Mouse (Mus musculus) heart, postnatal 25 days (tissue): ENCODE measurements around the gene Usp27x. TPM values are rescaled to one million over a fixed set of nuclear protein-coding genes. Genes with fewer than 3 reads are reported as not detected.

Experiments
- DNase-seq: peaks from one replicate; pipeline ENCODE4 v3.0.0; 2022; ENCODE audit warnings: low spot score
- intact Hi-C: fragments of 180-260 bp; cut with DNase I; formaldehyde crosslinking; loops from one replicate; pipeline ENCODE4 v1.15.1; 2025
- total RNA-seq, 2 experiments: library from RNA; stranded (reverse); gene quantifications; 2 replicates each; pipeline ENCODE4 v1.2.3; 2021

The Usp27x gene
- total RNA-seq = under 1 TPM; 0.56 to 0.83 TPM

- peak; percentile 55 for DNase-seq
- intact Hi-C loops = loop anchor here (5.0 kb wide), 2 partner anchors 41 to 54 kb away; no protein-coding TSS in a partner anchor
Measured at GRCm38 (mm10) chrX:7375716-7376480, at the start of gene Usp27x. Gene Usp27x (minus strand): TSS chrX:7375830.

- intact Hi-C loops = loop anchor here (2.0 to 10.0 kb wide), 5 partner anchors 150 to 500 kb away; partner anchors contain the start of genes Foxp3 and Gpkow
- peak; percentile 28 for DNase-seq
Measured at GRCm38 (mm10) chrX:7422691-7423111, 47.1 kb upstream of the Usp27x start.

DNA sequence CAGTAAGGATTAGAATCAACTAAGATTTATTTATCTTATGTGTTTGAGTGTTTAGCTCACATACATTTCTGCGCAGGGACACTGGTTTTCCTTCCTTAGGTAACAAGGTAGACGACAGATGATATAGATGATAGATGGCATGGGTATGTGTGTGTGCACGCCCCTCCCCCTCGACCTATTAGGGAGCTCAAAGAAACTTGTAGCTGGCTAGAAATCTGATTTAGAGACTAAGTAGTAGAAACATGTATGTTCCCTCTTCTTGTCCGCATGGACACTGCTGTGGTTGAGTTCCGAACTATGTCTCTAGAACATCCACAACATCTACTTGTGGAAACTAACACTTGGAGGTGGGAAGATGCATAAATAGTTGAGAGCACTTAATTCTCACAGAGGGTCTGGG lies 46.5 kb upstream of the Usp27x start:
- intact Hi-C loops = loop anchor here (2.0 to 10.0 kb wide), 5 partner anchors 151 to 500 kb away; partner anchors contain the start of genes Foxp3 and Gpkow

GRCm38 (mm10) chrX:7421016-7421415 lies 45.4 kb upstream of the Usp27x start:
- intact Hi-C loops = loop anchor here (2.0 to 10.0 kb wide), 4 partner anchors 100 to 499 kb away; partner anchors contain the start of gene Gpkow
- peak; percentile 37 for DNase-seq

More for the DNA sequence above, 46.5 kb upstream of the Usp27x start:
- DNase-seq = no peak

GRCm38 (mm10) chrX:7416178-7416871 lies 40.7 kb upstream of the Usp27x start:
- intact Hi-C loops = loop anchor here (5.0 kb wide), 1 partner anchor 39 kb away; the partner anchor contains the start of gene Usp27x
- peak; percentile 12 for DNase-seq

DNA sequence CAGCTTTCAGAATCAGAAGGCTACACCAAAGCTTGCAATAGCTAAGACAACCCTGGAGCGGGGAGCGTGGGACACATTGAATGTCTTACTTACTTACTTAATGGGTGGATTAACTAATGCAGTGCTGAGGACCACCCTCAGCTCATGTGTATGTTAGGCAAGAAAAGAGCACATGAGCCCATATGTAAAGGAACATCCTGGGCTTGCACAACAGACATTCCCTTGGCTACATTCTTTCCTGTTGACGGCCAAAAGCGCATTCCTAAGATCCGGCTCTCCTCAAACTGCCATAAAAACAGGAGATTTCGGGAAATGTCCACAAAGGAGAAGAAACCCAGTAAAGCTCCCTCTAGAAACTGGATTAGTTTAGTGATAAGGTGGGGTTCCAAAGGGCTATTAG lies 39.7 kb upstream of the Usp27x start:
- DNase-seq = no peak
- intact Hi-C loops = loop anchor here (5.0 kb wide), 1 partner anchor 38 kb away; the partner anchor contains the start of gene Usp27x

DNA sequence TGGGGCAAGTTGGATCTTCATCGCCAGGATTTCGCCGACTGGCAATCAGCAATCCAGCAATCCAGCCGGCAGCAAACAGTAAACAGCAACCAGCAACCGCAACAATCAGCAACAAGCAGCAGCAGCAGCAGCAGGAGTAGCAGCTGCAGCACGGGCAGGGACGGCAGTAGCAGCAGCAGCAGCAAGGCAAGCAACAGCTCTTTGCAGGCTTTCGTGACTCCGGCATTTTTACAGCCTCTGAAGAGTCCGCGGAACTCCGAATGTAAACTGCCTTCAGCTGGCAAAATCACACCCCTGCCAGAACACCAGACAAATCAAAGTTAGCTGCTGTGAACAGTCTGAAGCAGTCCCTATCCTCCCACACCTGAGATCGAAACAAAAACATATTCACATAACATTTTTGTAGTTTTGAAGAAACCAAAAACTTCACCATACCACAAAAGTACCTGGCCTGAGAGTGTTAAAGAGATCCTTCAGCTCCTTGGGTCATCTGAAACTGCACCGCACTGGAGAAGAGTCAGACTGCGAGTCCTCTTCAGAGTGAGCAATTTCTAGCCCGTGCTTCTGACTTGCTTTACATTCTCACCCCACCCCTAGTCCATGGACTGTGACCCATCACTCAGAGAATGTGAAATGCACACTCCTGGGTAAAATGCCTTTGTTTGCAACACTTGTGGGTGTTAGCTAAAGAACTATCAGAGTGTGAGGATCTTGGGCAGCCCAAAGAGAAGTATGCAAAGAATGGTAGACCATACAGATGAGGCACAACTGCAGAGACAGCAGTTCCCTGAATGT lies 36.8 kb upstream of the Usp27x start:
- intact Hi-C loops = no loop called here
- DNase-seq = no peak

- intact Hi-C loops = loop anchor here (5.0 kb wide), 2 partner anchors 41 to 54 kb away; no protein-coding TSS in a partner anchor
- no peak for DNase-seq
Measured at GRCm38 (mm10) chrX:7376586-7376985, 956 bp upstream of the Usp27x start.

DNA sequence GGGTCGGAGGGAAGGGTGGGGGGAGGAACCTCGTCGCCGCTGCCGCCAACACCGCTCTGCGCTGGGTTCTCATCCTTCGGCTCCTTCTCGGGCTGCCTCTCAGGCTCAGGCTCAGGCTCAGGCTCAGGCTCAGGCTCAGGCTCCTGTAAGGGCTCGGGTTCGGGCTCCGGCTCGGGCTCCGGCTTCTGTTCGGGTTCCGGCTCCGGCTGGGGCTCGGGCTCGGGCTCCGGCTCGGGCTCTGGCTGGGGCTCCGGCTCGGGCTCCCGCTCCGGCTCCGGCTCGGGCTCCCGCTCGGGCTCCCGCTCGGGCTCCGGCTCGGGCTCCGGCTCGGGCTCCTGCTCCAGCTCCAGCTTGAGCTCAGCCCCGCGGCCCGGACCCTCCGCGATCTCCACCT lies 311 bp downstream of the Usp27x start:
- intact Hi-C loops = loop anchor here (5.0 kb wide), 2 partner anchors 42 to 53 kb away; no protein-coding TSS in a partner anchor
- no peak for DNase-seq

DNA sequence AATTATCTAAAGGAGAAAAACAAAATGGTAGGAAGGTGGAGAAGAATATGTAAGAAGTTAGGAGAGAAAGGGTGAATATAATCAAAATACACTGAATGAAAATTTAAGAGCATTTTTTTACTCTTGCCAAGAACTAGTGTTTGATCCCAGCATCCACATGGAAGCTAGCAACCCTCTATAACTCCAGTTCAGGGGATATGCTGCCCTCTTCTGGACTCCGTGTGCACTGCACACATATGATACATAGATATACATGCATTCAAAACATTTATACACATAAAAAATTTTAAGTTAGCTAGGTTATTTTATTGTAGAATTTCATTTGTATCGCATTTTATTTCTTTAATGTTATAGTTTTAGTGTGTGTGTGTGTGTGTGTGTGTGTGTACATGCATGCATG lies 50.2 kb downstream of the Usp27x start:
- no peak for DNase-seq
- intact Hi-C loops = no loop called here

- intact Hi-C loops = loop anchor here (5.0 kb wide), 1 partner anchor 55 kb away; the partner anchor contains the start of gene Usp27x
- DNase-seq = peak; percentile 16
Measured at GRCm38 (mm10) chrX:7322288-7322687, 53.3 kb downstream of the Usp27x start.

Other genes starting within 250 kb of the Usp27x start
- gene Clcn5, start 56.5 kb downstream of the Usp27x start, total RNA-seq = 1 to 10 TPM; 2.7 to 5.0 TPM
- gene Foxp3, start 197.8 kb upstream of the Usp27x start, total RNA-seq = not detected
- gene Ppp1r3f, start 198.5 kb upstream of the Usp27x start, total RNA-seq = 1 to 10 TPM; 2.2 to 2.5 TPM
- 10 to 100 TPM; 11.6 to 11.9 TPM for gene Ccdc22, start 229.7 kb upstream of the Usp27x start, total RNA-seq
- not detected for gene Cacna1f, start 231.3 kb upstream of the Usp27x start, total RNA-seq